Mouse (Mus musculus) lung, embryonic 15.5 days (tissue): Measurements from ENCODE around the gene Blvra. TPM values are rescaled to one million over a fixed set of nuclear protein-coding genes. Genes with fewer than 3 reads are reported as not detected.
"Not testable (repeated sequence)": the region's sequence is repeated elsewhere in the genome, so short reads cannot be mapped to it uniquely, and the experiment has no call there.

Experiments
- ATAC-seq: fragments of 200-750 bp; cut with Nextera tagmentation; 2 replicates; pipeline ENCODE4 v1.8.0; 2017; ENCODE audit warnings: moderate number of reproducible peaks, borderline replicate concordance; ENCODE audit not compliant: low FRiP score, low TSS enrichment; ENCODE audit errors: extremely low read depth
- H3K27ac ChIP-seq: fragments of 300-500 bp; sonication (generic); 2 replicates; pipeline ENCODE4 v1.5.1; 2015; ENCODE audit warnings: moderate library complexity, mild to moderate bottlenecking, inconsistent platforms
- H3K27me3 ChIP-seq: fragments of 300-500 bp; sonication (generic); 2 replicates; pipeline ENCODE4 v1.6.1; 2015; ENCODE audit warnings: inconsistent platforms
- H3K36me3 ChIP-seq: fragments of 300-500 bp; sonication (generic); 2 replicates; pipeline ENCODE4 v1.6.1; 2015; ENCODE audit warnings: inconsistent platforms
- H3K4me1 ChIP-seq: fragments of 300-500 bp; sonication (generic); 2 replicates; pipeline ENCODE4 v1.6.1; 2015; ENCODE audit warnings: inconsistent platforms
- H3K4me2 ChIP-seq: fragments of 300-500 bp; sonication (generic); 2 replicates; pipeline ENCODE4 v1.6.1; 2015; ENCODE audit warnings: inconsistent platforms, mild to moderate bottlenecking, moderate library complexity
- H3K4me3 ChIP-seq: fragments of 300-500 bp; sonication (generic); 2 replicates; pipeline ENCODE4 v1.5.1; 2015; ENCODE audit warnings: mild to moderate bottlenecking, inconsistent platforms
- H3K9ac ChIP-seq: fragments of 300-500 bp; sonication (generic); 2 replicates; pipeline ENCODE4 v1.6.1; 2015; ENCODE audit warnings: inconsistent platforms
- H3K9me3 ChIP-seq: fragments of 300-500 bp; sonication (generic); 2 replicates; pipeline ENCODE4 v1.6.1; 2016; ENCODE audit warnings: inconsistent platforms
- WGBS: fragments of 180-500 bp; shearing (Covaris S2); methylation state at CpG from one replicate; pipeline ENCODE4 v1.1.7; 2015; 5-methylcytosine and 5-hydroxymethylcytosine counted together
- polyA plus RNA-seq: library from polyadenylated mRNA; unstranded; fragments of >200 nt; fragmentation: Nextera tagmentation; extraction: Ambion mirVana; gene quantifications from 2 replicates; pipeline ENCODE4 v1.2.1, GENCODE M21; 2015

Gene Blvra
- polyA plus RNA-seq, 1 experiment from 2014 or later = 54.2 TPM

- H3K27ac ChIP-seq = no peak overlapping the region
- no peaks in the 10 kb centered on the region for H3K4me1 ChIP-seq
- H3K9me3 ChIP-seq = no peaks in the 10 kb centered on the region
- ATAC-seq = no peak
- no peak overlapping the region for H3K4me2 ChIP-seq
- H3K9ac ChIP-seq = no peak overlapping the region
- WGBS = 86% methylated on average over 11 of the region's 11 CpGs
- H3K27me3 ChIP-seq = no peaks in the 10 kb centered on the region
- H3K4me3 ChIP-seq = no peak overlapping the region
- no peaks in the 10 kb centered on the region for H3K36me3 ChIP-seq
Observed at GRCm38 (mm10) chr2:127080591-127081218, 10.2 kb downstream of the Blvra start.

- 74% methylated on average over 5 of the region's 5 CpGs for WGBS
- no peaks in the 10 kb centered on the region for H3K36me3 ChIP-seq
- ATAC-seq = no peak
- no peaks in the 10 kb centered on the region for H3K27me3 ChIP-seq
- H3K4me1 ChIP-seq = no peaks in the 10 kb centered on the region
- H3K9me3 ChIP-seq = no peaks in the 10 kb centered on the region
- H3K4me2 ChIP-seq = no peak overlapping the region
- H3K27ac ChIP-seq = no peak overlapping the region
- no peak overlapping the region for H3K9ac ChIP-seq
- no peak overlapping the region for H3K4me3 ChIP-seq
Observed at GRCm38 (mm10) chr2:127086235-127086634, 15.8 kb downstream of the Blvra start.

- H3K9me3 ChIP-seq, H3K9ac ChIP-seq, H3K4me3 ChIP-seq, H3K27me3 ChIP-seq, H3K27ac ChIP-seq, H3K4me2 ChIP-seq, H3K36me3 ChIP-seq, ATAC-seq, H3K4me1 ChIP-seq: not testable (repeated sequence)
Observed at GRCm38 (mm10) chr2:127090151-127090550, 19.7 kb downstream of the Blvra start.

GRCm38 (mm10) chr2:127092000-127092399 lies 21.5 kb downstream of the Blvra start:
- no peaks in the 10 kb centered on the region for H3K9me3 ChIP-seq
- H3K4me3 ChIP-seq = no peak overlapping the region

GRCm38 (mm10) chr2:127108986-127109385 lies 38.5 kb downstream of the Blvra start:
- H3K36me3 ChIP-seq = peaks cover 89% of the 10 kb centered on the region
- ATAC-seq = no peak
- H3K4me1 ChIP-seq = no peaks in the 10 kb centered on the region
- H3K4me2 ChIP-seq = no peak overlapping the region
- no peak overlapping the region for H3K4me3 ChIP-seq
- no peaks in the 10 kb centered on the region for H3K9me3 ChIP-seq
- no peak overlapping the region for H3K27ac ChIP-seq
- WGBS = 88% methylated on average over 4 of the region's 4 CpGs
- no peaks in the 10 kb centered on the region for H3K27me3 ChIP-seq
- H3K9ac ChIP-seq = no peak overlapping the region

More at GRCm38 (mm10) chr2:127092000-127092399, 21.5 kb downstream of the Blvra start:
- Histone ChIP-seq H3K27ac (no peak overlapping the region), H3K4me1 (no peaks in the 10 kb centered on the region), H3K4me2 (no peak overlapping the region), H3K9ac (no peak overlapping the region), H3K27me3 (no peaks in the 10 kb centered on the region), H3K36me3 (no peaks in the 10 kb centered on the region)
- ATAC-seq = no peak
- WGBS = 65% methylated on average over 8 of the region's 8 CpGs

- peak; percentile 64; the same call in 1 of the 2 replicates for ATAC-seq
- H3K9ac ChIP-seq = no peak overlapping the region
- no peak overlapping the region for H3K4me2 ChIP-seq
- H3K4me1 ChIP-seq = peaks cover 3% of the 10 kb centered on the region; the same call in 1 of the 2 replicates
- no peak overlapping the region for H3K4me3 ChIP-seq
- H3K27me3 ChIP-seq = no peaks in the 10 kb centered on the region
- WGBS = 64% methylated on average over 8 of the region's 8 CpGs
- H3K27ac ChIP-seq = peak overlapping the region; percentile 76
- H3K36me3 ChIP-seq = peaks cover 84% of the 10 kb centered on the region
- no peaks in the 10 kb centered on the region for H3K9me3 ChIP-seq
Observed at GRCm38 (mm10) chr2:127121591-127122235, 51.2 kb downstream of the Blvra start.

- H3K4me3 ChIP-seq = no peak overlapping the region
- no peak overlapping the region for H3K9ac ChIP-seq
- peaks cover 22% of the 10 kb centered on the region for H3K4me1 ChIP-seq
- ATAC-seq = no peak
- H3K9me3 ChIP-seq = no peaks in the 10 kb centered on the region
- no peaks in the 10 kb centered on the region for H3K27me3 ChIP-seq
- no peak overlapping the region for H3K4me2 ChIP-seq
- peaks cover 36% of the 10 kb centered on the region for H3K36me3 ChIP-seq
- no peak overlapping the region for H3K27ac ChIP-seq
- 77% methylated on average over 5 of the region's 5 CpGs for WGBS
Observed at GRCm38 (mm10) chr2:127128926-127129325, 58.5 kb downstream of the Blvra start.

- ATAC-seq = no peak
- WGBS = 52% methylated on average over 8 of the region's 8 CpGs
Observed at GRCm38 (mm10) chr2:127131353-127131752, 60.9 kb downstream of the Blvra start.

GRCm38 (mm10) chr2:127133621-127134461 lies 63.4 kb downstream of the Blvra start, which contains the start of gene Ncaph:
Ncaph (minus strand) TSS chr2:127133954.
- peak within 1 kb of the TSS; percentile 67 for H3K4me3 ChIP-seq
- peaks cover 41% of the 10 kb centered on the region for H3K4me1 ChIP-seq
- peak within 1 kb of the TSS; percentile 70 for H3K4me2 ChIP-seq
- under 1% methylated on average over 57 of the region's 57 CpGs for WGBS
- ATAC-seq = peak; percentile 92
- no peaks in the 10 kb centered on the region for H3K9me3 ChIP-seq
- H3K36me3 ChIP-seq = no peaks in the 10 kb centered on the region
- H3K27me3 ChIP-seq = no peaks in the 10 kb centered on the region
- peak within 1 kb of the TSS; percentile 64 for H3K9ac ChIP-seq
- H3K27ac ChIP-seq = peak within 1 kb of the TSS; percentile 93

More at GRCm38 (mm10) chr2:127131353-127131752, 60.9 kb downstream of the Blvra start:
- H3K4me2 ChIP-seq = peak overlapping the region; percentile 70; the same call in 1 of the 2 replicates
- H3K4me1 ChIP-seq = peaks cover 23% of the 10 kb centered on the region
- no peak overlapping the region for H3K27ac ChIP-seq
- H3K9ac ChIP-seq = no peak overlapping the region
- H3K4me3 ChIP-seq = no peak overlapping the region
- no peaks in the 10 kb centered on the region for H3K9me3 ChIP-seq
- H3K27me3 ChIP-seq = no peaks in the 10 kb centered on the region
- H3K36me3 ChIP-seq = peaks cover 13% of the 10 kb centered on the region

GRCm38 (mm10) chr2:127135255-127135654 lies 64.8 kb downstream of the Blvra start:
- not testable (repeated sequence) for H3K27me3 ChIP-seq, H3K4me3 ChIP-seq, ATAC-seq, H3K27ac ChIP-seq, H3K36me3 ChIP-seq, H3K9ac ChIP-seq, H3K4me2 ChIP-seq, H3K9me3 ChIP-seq
- WGBS = 44% methylated on average over 3 of the region's 3 CpGs
- peaks cover 41% of the 10 kb centered on the region for H3K4me1 ChIP-seq

GRCm38 (mm10) chr2:127136979-127137378 lies 66.5 kb downstream of the Blvra start:
- 3% methylated on average over 5 of the region's 5 CpGs for WGBS
- ATAC-seq = peak; percentile 19; the same call in 1 of the 2 replicates
- H3K9ac ChIP-seq = no peak overlapping the region

More at GRCm38 (mm10) chr2:127136979-127137378, 66.5 kb downstream of the Blvra start:
- Histone ChIP-seq H3K27me3 (no peaks in the 10 kb centered on the region), H3K9me3 (no peaks in the 10 kb centered on the region), H3K4me3 (no peak overlapping the region), H3K36me3 (peaks cover 24% of the 10 kb centered on the region), H3K4me1 (peaks cover 38% of the 10 kb centered on the region), H3K4me2 (peak overlapping the region; percentile 3; the same call in 1 of the 2 replicates), H3K27ac (peak overlapping the region; percentile 73)
